Mouse (Mus musculus) left cerebral cortex, adult 18-20 months (tissue): ENCODE results near the gene Gm21830. TPM values are rescaled to one million over a fixed set of nuclear protein-coding genes. Genes with fewer than 3 reads are reported as not detected.
A peak's percentile ranks its signal among the peaks of the same experiment; 100 is the strongest.
"Not testable (repeated sequence)": the region's sequence is repeated elsewhere in the genome, so short reads cannot be mapped to it uniquely, and the experiment has no call there.

Experiments used
- DNase-seq, 2 experiments: peaks; one replicate each; pipeline ENCODE4 v3.0.0; 2021 to 2022; ENCODE audit warnings: low spot score in 2 of 2, mixed read lengths in 1 of 2
- long read RNA-seq, 2 experiments: library from polyadenylated mRNA; stranded (forward); transcript quantifications; one replicate each; pipeline ENCODE4 v2.0.0; 2021
- total RNA-seq, 2 experiments: library from RNA; stranded (reverse); gene quantifications; 2 replicates each; pipeline ENCODE4 v1.2.3; 2021

The Gm21830 gene
- not detected for total RNA-seq
- long read RNA-seq, experiment 1 = 0 reads
- long read RNA-seq, experiment 2 = 0 reads

DNA sequence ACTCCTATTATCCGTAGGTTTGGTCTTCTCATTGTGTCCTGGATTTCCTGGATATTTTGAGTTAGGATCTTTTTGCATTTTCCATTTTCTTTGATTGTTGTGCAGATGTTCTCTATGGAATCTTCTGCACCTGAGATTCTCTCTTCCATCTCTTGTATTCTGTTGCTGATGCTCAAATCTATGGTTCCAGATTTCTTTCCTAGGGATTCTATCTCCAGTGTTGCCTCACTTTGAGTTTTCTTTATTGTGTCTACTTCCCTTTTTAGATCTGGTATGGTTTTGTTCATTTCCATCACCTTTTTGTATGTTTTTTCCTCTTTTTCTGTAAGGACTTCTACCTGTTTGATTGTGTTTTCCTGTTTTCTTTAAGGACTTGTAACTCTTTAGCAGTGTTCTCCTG lies at the start of gene Gm21830:
Gm21830 (plus strand) TSS at position 301 of the 400 bp plus-strand sequence.
- DNase-seq = not testable (repeated sequence)

DNA sequence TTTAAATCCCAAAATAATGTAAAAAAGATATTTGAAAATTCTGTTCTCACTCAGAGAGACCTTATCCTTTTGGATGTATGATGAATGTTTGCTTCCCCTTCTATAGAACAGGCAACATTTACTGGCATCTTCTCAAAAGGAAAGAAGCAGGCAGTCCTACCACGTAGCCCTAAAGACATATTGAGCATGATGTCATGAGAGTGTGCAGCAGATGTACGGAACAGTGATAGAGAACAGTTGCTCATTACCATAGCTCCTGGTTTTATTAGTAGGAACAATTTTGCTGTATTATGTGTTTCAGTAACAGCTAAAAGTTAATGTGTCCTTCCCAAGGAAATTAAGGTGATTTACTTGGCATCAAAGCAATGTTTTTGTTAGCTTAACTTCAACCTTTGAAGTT lies 49.0 kb upstream of the Gm21830 start:
- no peak for DNase-seq

DNA sequence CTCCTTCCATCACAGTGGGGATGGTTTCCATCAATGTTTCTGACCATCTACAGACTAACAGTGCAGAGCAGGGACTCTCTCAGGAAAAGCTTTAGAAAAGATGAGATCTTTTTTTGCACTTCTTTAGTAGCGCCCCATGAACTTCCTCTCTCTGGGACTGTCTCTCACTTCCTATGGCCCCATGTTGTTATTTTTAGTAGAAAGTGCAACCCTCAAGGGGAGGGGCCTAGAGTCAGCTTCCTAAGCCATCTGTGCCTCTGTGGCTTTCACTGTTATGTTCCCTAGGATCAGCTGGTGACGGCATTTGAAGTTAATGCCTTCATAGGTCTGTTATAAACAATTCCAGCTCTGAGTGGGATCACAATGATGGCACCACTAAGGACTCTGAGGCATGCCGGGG lies 35.0 kb upstream of the Gm21830 start:
- DNase-seq = no peak

DNA sequence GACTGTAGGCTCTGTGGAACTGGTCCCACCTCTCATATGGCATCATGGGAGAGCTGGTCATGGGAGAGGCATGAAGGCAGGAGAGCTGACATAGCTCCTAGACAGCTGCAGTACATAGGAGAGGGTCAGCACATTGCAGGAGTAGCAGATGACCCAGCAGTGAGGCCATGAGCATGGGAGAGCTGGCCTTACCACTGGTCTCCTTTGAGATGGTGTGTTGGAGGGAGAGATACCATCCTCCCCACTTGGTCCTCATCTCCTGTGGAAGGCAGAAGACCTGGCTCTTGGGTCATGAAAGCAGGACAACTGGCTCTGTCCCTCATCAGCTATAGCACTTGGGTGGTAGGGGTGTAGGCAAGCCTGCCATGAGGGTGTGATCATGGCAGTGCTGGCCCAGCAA lies 7.3 kb downstream of the Gm21830 start:
- no peak for DNase-seq

DNA sequence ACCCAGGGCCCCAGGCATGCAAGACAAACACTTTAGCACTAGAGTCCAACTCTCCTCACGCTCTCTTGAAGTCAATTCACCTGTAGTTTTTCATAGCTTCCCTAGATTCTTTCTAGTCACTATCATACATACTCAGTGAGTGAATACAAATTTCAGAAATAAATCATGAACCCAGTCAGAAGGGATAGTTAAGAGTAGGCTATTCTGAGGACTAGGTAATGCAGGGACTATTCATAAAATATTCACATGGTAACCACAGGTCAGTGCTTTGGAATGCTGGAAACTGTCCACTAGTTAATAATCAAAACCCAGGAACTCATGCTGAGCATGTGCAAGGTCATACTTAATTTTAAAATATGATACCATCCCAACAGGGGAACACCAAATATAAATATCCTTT lies 9.3 kb downstream of the Gm21830 start:
- DNase-seq = no peak

DNA sequence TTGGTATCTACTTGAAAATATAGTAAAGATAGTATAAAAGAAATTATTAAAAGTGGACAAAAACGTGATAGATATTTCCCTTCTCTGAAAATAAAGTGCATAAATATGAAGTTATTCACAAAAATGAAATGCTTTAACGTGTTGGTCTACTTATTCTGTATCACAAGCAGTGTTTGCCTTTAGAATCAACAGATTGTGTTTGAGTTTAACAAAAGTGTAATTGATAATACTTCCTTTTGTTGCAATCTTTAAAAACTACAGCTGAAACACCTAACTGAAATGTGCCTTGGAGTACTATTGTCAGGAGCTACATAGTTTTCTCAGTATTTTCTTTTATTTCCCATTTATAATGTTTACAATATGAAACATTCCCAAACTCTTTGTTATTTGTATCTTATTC lies 19.6 kb downstream of the Gm21830 start, which contains the start of gene Gm26727:
Gm26727 (minus strand) TSS at position 101 of the 400 bp plus-strand sequence.
- DNase-seq = no peak

DNA sequence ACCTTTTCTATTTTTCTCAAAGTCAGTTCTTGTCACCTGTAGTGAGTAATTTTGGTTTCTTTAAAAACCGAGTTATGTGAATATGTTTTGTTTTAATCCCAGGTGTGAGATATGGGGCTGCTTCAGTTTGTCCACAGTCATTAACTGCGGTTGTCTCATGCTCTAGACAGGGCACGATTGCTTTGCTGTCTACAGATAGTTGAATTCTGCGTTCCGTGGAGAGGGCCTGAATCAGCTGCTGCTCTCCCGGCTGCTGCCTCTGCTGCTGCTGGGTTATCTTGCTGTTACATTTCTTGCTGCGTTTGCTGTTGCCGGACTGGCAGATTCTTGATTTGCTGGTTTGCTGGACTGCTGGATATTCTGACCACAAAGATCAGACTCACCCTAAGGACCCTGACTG lies 24.8 kb downstream of the Gm21830 start:
- DNase-seq = no peak

DNA sequence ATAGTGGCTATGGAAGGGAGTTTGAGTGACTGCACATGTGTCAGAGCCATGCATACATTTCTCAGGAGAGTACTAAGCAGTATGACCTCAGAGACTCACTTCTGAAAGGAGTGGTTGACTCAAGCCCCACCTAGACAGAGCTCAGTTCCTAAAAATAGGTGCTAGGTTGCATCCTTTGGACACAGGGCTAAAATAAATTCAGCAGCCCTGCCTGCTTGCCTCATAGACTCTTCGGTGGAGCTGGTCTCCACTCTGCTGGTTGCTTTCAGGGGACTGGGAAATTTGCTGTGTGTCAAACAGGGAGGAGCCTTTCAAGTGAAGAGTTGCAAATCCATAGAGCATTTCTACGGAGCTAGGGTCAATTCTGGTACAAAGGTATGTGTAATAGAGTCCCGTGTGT lies 32.3 kb downstream of the Gm21830 start, which contains the start of gene Xirp2:
Xirp2 (plus strand) TSS at position 223 of the 400 bp plus-strand sequence.
- no peak for DNase-seq

DNA sequence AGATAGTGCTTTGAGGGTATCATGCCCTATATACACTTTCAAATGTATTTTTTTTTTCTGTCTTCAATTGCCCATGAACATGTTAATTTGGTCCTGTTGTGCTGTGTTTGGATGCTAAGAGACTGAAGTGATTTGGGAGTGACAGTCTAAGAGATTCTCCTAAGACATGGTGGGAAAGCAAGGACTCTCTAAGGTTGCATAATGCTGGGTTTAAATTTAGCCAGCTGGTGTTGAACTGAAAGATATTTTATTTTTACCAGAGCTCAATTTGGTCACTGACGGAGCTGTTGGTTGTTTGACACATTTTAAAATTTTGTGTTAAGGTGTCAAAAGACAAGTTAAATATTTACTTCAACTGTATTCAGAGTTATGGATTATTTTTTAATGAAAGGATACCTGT lies 33.2 kb downstream of the Gm21830 start:
- no peak for DNase-seq

DNA sequence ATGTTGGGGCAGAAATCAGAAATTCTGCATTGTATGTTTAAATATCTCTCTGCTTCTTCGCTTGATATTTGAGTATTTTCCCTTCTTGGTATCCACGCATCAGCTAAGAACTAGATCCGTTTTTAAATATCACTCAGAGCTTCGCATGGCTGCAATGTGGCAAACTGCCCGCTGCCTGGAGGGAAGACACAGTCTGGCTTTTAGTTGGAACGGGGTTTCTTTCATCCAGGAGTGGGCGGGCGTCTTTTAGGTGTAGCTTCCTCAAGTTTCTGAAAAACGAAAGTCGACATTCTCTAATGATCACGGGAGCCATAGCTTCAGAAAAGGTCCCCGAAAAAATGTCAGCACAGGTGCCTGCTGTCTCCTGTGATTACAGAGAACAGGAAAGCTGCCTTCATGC lies 33.7 kb downstream of the Gm21830 start:
- DNase-seq = peak; percentile 20 to 60

DNA sequence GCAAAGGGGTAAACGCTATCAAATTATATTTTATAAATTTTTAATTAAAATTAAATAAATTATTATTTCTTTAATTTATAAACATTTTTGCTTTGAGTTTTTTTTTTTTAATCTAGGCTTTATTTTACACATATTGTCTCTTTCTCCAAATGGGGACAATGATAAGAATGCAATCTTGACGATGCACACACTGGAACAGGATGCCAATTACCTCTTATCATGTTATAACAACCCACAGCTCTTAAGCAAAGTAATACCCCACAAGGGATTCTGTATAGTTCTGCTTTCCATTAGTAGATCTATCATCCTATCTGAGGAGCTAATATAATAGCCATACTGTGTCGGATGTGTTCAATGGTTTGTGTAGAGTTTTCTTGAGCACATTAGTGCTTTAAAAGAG lies 47.3 kb downstream of the Gm21830 start:
- no peak for DNase-seq

DNA sequence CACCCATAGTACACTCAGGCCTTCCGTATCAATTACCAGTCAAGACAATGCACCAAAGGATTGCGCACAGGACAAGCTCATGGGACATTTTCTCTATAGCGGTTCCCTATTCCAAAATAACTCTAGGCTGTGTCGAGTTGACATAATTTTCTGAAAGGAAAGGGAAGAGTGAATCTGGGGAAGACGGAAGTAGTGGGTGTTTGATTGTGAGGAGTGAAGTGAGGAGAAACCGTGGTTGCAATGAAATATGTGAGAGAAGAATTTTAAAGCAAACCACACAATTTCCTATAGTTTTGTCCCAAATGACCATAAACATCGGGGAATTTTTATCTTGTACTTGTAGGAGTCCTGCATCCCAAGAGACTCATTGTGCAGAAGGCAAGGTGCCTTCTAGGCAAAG lies 53.5 kb downstream of the Gm21830 start:
- no peak for DNase-seq

DNA sequence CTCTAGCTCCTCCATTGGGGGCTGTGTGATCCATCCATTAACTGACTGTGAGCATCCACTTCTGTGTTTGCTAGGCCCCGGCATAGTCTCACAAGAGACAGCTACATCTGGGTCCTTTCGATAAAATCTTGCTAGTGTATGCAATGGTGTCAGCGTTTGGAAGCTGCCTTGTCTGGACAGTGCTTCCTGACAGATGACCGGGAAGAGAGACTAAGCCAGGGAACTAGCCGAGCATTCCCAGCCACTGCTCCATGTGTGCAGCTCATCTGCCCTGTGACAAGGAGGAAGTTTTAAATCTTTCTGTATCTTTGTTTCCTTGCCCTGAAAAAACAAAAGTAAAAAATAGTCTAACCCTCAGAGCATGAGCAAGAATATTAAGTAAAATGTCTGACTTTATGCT lies 56.5 kb downstream of the Gm21830 start:
- not testable (repeated sequence) for DNase-seq

DNA sequence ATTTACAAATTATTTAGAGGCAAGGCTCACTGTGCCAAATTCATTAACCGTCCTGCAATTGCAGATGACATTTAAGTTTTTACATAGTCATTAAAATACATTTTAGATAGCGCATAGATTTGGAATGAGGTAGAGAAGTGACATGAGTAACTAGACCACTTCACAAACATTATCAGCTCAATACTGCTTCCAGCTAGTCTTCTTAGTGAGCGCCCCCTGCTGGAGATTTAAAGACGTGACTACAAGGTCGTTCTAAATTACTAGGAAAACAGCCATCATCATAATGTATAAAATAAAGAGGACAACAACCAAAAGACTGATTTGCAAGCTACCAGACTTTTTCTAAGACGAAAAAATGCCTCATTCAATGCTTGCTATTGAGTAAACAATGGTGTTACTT lies 64.2 kb downstream of the Gm21830 start:
- peak; percentile 49 to 69 for DNase-seq

DNA sequence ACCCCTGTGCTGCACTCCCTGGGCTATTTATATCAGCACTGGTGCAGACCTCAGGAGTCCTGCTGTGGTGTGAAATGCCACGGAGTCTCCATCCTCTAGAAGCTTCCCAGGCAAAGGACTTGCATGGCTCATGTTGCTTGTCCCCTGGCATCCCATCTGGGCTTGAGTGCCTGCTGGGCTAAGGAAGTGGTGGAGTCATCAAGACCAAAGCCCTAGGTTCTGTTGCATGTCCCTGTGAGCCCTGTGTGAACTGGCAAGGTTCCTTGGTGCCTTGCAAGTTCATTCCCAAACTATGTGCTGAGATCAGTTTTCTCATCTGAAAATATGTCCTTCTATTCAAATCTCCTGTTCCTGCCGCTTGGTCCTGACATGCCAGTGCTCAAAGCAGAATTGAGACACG lies 67.5 kb downstream of the Gm21830 start:
- no peak for DNase-seq

Other genes with a start within 250 kb of the Gm21830 start
- gene Gm26727, start 19.5 kb downstream of the Gm21830 start, total RNA-seq = not detected
- under 1 TPM; 0.05 to 0.07 TPM for gene Xirp2, start 32.3 kb downstream of the Gm21830 start, total RNA-seq
- gene B3galt1, start 152.1 kb downstream of the Gm21830 start, total RNA-seq = 10 to 100 TPM; 83.5 to 85.6 TPM